22 mouse cellular contexts compared by ENCODE assay signal in genomic region chr13:34605884-34606283, GRCm38 (mm10). TPM values are rescaled to one million over a fixed set of nuclear protein-coding genes. Genes with fewer than 3 reads are reported as not detected.
DNase-seq lines count a peak whose midpoint lies in the region; ATAC-seq and TF ChIP-seq lines count a peak whose summit lies in the region.
"Had no signal": no experiment of that assay in that cellular context is flagged by ENCODE, and none has a peak within 500 bp of the region (broad histone marks: within the 10 kb centered on the region; RNA-seq: fewer than 3 reads in every experiment).

No protein-coding gene starts in this region.

- ATAC-seq in hindbrain, embryonic 16.5 days = no peak
- peak; percentile 54 for ATAC-seq in hindbrain, embryonic 13.5 days (ENCODE audit: low FRiP score)
- peak; percentile 66; the same call in 1 of the 2 replicates for ATAC-seq in midbrain, embryonic 11.5 days (ENCODE audit: low FRiP score)
- ATAC-seq in midbrain, postnatal 0 days (ENCODE audit: low FRiP score) = peak; percentile 55; the same call in 1 of the 2 replicates
- no peak for ATAC-seq in frontal cortex, adult (ENCODE audit: low TSS enrichment)

- no peak for TF ChIP-seq CTCF in midbrain, postnatal 0 days (IDR thresholded peaks at IDR 0.05)

- H3K4me3 ChIP-seq in hindbrain, embryonic 10.5 days = no peak overlapping the region
- no peak overlapping the region for H3K4me3 ChIP-seq in hindbrain, embryonic 16.5 days (ENCODE audit: low read length)
- H3K4me3 ChIP-seq in hindbrain, embryonic 13.5 days = no peak overlapping the region
- no peak overlapping the region for H3K4me3 ChIP-seq in midbrain, embryonic 11.5 days (ENCODE audit: low read depth, low read length)
- H3K4me3 ChIP-seq in midbrain, postnatal 0 days (ENCODE audit: low read depth, low read length) = no peak overlapping the region
- no peak overlapping the region for H3K4me3 ChIP-seq in embryonic facial prominence, embryonic 10.5 days
- H3K4me3 ChIP-seq: embryonic facial prominence, embryonic 12.5 days; heart, embryonic 10.5 days; limb, embryonic 15.5 days; lung, embryonic 15.5 days had no signal

- peak overlapping the region; percentile 59 for H3K27ac ChIP-seq in hindbrain, embryonic 10.5 days
- no peak overlapping the region for H3K27ac ChIP-seq in hindbrain, embryonic 16.5 days (ENCODE audit: low read depth, low read length)
- H3K27ac ChIP-seq in hindbrain, embryonic 13.5 days = no peak overlapping the region
- H3K27ac ChIP-seq in midbrain, embryonic 11.5 days (ENCODE audit: low read depth, low read length) = no peak overlapping the region
- no peak overlapping the region for H3K27ac ChIP-seq in midbrain, postnatal 0 days (ENCODE audit: low read depth, low read length)
- H3K27ac ChIP-seq in embryonic facial prominence, embryonic 10.5 days (replicated peaks) = no peak overlapping the region
- H3K27ac ChIP-seq: embryonic facial prominence, embryonic 12.5 days; heart, embryonic 10.5 days; limb, embryonic 15.5 days; liver, embryonic 14.5 days; lung, embryonic 15.5 days; macrophage had no signal

- WGBS in hindbrain, embryonic 10.5 days = 61% methylated on average over 3 of the region's 3 CpGs
- 53% methylated on average over 3 of the region's 3 CpGs for WGBS in hindbrain, embryonic 16.5 days
- WGBS in hindbrain, embryonic 13.5 days = 58% methylated on average over 3 of the region's 3 CpGs
- 58% methylated on average over 3 of the region's 3 CpGs for whole genome bisulfite sequencing in midbrain, embryonic 11.5 days
- 55% methylated on average over 3 of the region's 3 CpGs for WGBS in midbrain, postnatal 0 days
- 70% methylated on average over 3 of the region's 3 CpGs for WGBS in embryonic facial prominence, embryonic 10.5 days

- H3K9ac ChIP-seq in hindbrain, embryonic 16.5 days (ENCODE audit: low read depth, low read length) = no peak overlapping the region
- H3K9ac ChIP-seq in hindbrain, embryonic 13.5 days = no peak overlapping the region
- H3K9ac ChIP-seq in midbrain, embryonic 11.5 days (ENCODE audit: low read length) = no peak overlapping the region
- H3K9ac ChIP-seq in midbrain, postnatal 0 days (replicated peaks; ENCODE audit: low read length, poor library complexity, severe bottlenecking) = no peak overlapping the region; the same call in 1 of the 2 replicates
- H3K9ac ChIP-seq: embryonic facial prominence, embryonic 12.5 days; limb, embryonic 15.5 days; liver, embryonic 14.5 days; lung, embryonic 15.5 days had no signal

- no peaks in the 10 kb centered on the region for H3K9me3 ChIP-seq in hindbrain, embryonic 10.5 days
- H3K9me3 ChIP-seq in hindbrain, embryonic 16.5 days (ENCODE audit: control insufficient read depth, low read length) = no peaks in the 10 kb centered on the region
- H3K9me3 ChIP-seq in hindbrain, embryonic 13.5 days = no peaks in the 10 kb centered on the region
- H3K9me3 ChIP-seq in midbrain, embryonic 11.5 days (ENCODE audit: control insufficient read depth, low read length) = no peaks in the 10 kb centered on the region
- no peaks in the 10 kb centered on the region for H3K9me3 ChIP-seq in midbrain, postnatal 0 days (ENCODE audit: low read length)
- H3K9me3 ChIP-seq in embryonic facial prominence, embryonic 10.5 days = no peaks in the 10 kb centered on the region
- H3K9me3 ChIP-seq: embryonic facial prominence, embryonic 12.5 days; heart, embryonic 10.5 days; limb, embryonic 15.5 days; lung, embryonic 15.5 days had no signal

- H3K4me2 ChIP-seq in hindbrain, embryonic 16.5 days (ENCODE audit: low read length) = no peak overlapping the region
- no peak overlapping the region for H3K4me2 ChIP-seq in hindbrain, embryonic 13.5 days
- H3K4me2 ChIP-seq in midbrain, embryonic 11.5 days = no peak overlapping the region
- no peak overlapping the region for H3K4me2 ChIP-seq in midbrain, postnatal 0 days (ENCODE audit: low read depth, low read length, poor library complexity, severe bottlenecking)
- H3K4me2 ChIP-seq: embryonic facial prominence, embryonic 12.5 days; limb, embryonic 15.5 days; lung, embryonic 15.5 days had no signal

- no peaks in the 10 kb centered on the region for H3K36me3 ChIP-seq in hindbrain, embryonic 10.5 days
- no peaks in the 10 kb centered on the region for H3K36me3 ChIP-seq in hindbrain, embryonic 16.5 days (ENCODE audit: control insufficient read depth, insufficient read depth, low read length)
- no peaks in the 10 kb centered on the region for H3K36me3 ChIP-seq in hindbrain, embryonic 13.5 days
- H3K36me3 ChIP-seq in midbrain, embryonic 11.5 days (ENCODE audit: control insufficient read depth, insufficient read depth, low read length) = no peaks in the 10 kb centered on the region
- H3K36me3 ChIP-seq in midbrain, postnatal 0 days (ENCODE audit: insufficient read depth, low read length) = no peaks in the 10 kb centered on the region
- H3K36me3 ChIP-seq in embryonic facial prominence, embryonic 10.5 days (replicated peaks) = no peaks in the 10 kb centered on the region
- H3K36me3 ChIP-seq: embryonic facial prominence, embryonic 12.5 days; heart, embryonic 10.5 days; limb, embryonic 15.5 days; lung, embryonic 15.5 days had no signal

- 0 out of 2 replicates have a peak, but pooled peaks cover 3% of the 10 kb centered on the region for H3K27me3 ChIP-seq in hindbrain, embryonic 10.5 days (ENCODE audit: insufficient read depth, poor library complexity, severe bottlenecking)
- H3K27me3 ChIP-seq in hindbrain, embryonic 16.5 days (replicated peaks; ENCODE audit: control insufficient read depth, insufficient read depth, low read length) = no peaks in the 10 kb centered on the region
- H3K27me3 ChIP-seq in hindbrain, embryonic 13.5 days = no peaks in the 10 kb centered on the region
- no peaks in the 10 kb centered on the region for H3K27me3 ChIP-seq in midbrain, embryonic 11.5 days (ENCODE audit: control insufficient read depth, insufficient read depth, low read length)
- H3K27me3 ChIP-seq in midbrain, postnatal 0 days (ENCODE audit: insufficient read depth, low read length) = no peaks in the 10 kb centered on the region
- H3K27me3 ChIP-seq in embryonic facial prominence, embryonic 10.5 days (replicated peaks; ENCODE audit: low read depth, poor library complexity, severe bottlenecking) = no peaks in the 10 kb centered on the region
- H3K27me3 ChIP-seq: embryonic facial prominence, embryonic 12.5 days; limb, embryonic 15.5 days; lung, embryonic 15.5 days had no signal

- DNase-seq in hindbrain, embryonic 10.5 days (ENCODE audit: low spot score) = peak; percentile 13
- DNase-seq in midbrain, embryonic 11.5 days (ENCODE audit: low spot score, missing footprints) = no peak
- no peak for DNase-seq in midbrain, postnatal 0 days (ENCODE audit: low spot score)
- no peak for DNase-seq in adrenal gland, postnatal 4 days (ENCODE audit: low spot score in 2 of 2)
- DNase-seq in embryonic facial prominence, embryonic 10.5 days (ENCODE audit: low spot score) = no peak
- DNase-seq: adrenal gland, postnatal 25 days; cerebellum, adult 9-10 months; heart, postnatal 4 days; kidney, adult 8-10 months; kidney, postnatal 10 days; right cerebral cortex, postnatal 4 days; thymus, postnatal 14 days had no signal

- peaks cover 13% of the 10 kb centered on the region for H3K4me1 ChIP-seq in hindbrain, embryonic 10.5 days (replicated peaks)
- H3K4me1 ChIP-seq in hindbrain, embryonic 16.5 days (ENCODE audit: control insufficient read depth, insufficient read depth, low read depth, low read length) = no peaks in the 10 kb centered on the region
- peaks cover 10% of the 10 kb centered on the region; the same call in 1 of the 2 replicates for H3K4me1 ChIP-seq in hindbrain, embryonic 13.5 days (replicated peaks)
- peaks cover 3% of the 10 kb centered on the region; the same call in 1 of the 2 replicates for H3K4me1 ChIP-seq in midbrain, embryonic 11.5 days (ENCODE audit: control insufficient read depth, insufficient read depth, low read length)
- 0 out of 2 replicates have a peak, but pooled peaks cover 3% of the 10 kb centered on the region for H3K4me1 ChIP-seq in midbrain, postnatal 0 days (ENCODE audit: insufficient read depth, low read length)
- no peaks in the 10 kb centered on the region for H3K4me1 ChIP-seq in embryonic facial prominence, embryonic 10.5 days
- H3K4me1 ChIP-seq: embryonic facial prominence, embryonic 12.5 days; heart, embryonic 10.5 days; limb, embryonic 15.5 days; lung, embryonic 15.5 days had no signal

RNA-seq across cellular contexts. Expression of gene Pxdc1, which starts 47.4 kb away (rescaled TPM):
- polyA plus RNA-seq in hindbrain, embryonic 10.5 days (2016; fragmentation: Nextera tagmentation; extraction: Ambion mirVana) = 3.2 and 3.6 TPM in 2 replicates
- polyA plus RNA-seq in hindbrain, embryonic 16.5 days (2015; fragmentation: Nextera tagmentation; extraction: Ambion mirVana) = 11.7 and 12.2 TPM in 2 replicates
- 8.3 and 8.9 TPM in 2 replicates for polyA plus RNA-seq in hindbrain, embryonic 13.5 days (2015; fragmentation: Nextera tagmentation; extraction: Ambion mirVana)
- 7.0 and 7.4 TPM in 2 replicates for polyA plus RNA-seq in midbrain, embryonic 11.5 days (2014; fragmentation: Nextera tagmentation; extraction: Ambion mirVana)
- 11.7 and 12.7 TPM in 2 replicates for total RNA-seq in midbrain, postnatal 0 days (2014; rRNA removed)
- 7.5 and 7.8 TPM in 2 replicates for polyA plus RNA-seq in midbrain, postnatal 0 days (2015; fragmentation: Nextera tagmentation; extraction: Ambion mirVana)
- total RNA-seq in adrenal gland, postnatal 4 days (2021) = 1 to 10 TPM; 4.6 to 7.9 TPM
- 4.1 TPM in 2 replicates for polyA plus RNA-seq in embryonic facial prominence, embryonic 10.5 days (2016; fragmentation: Nextera tagmentation; extraction: Ambion mirVana)
- total RNA-seq: granulocyte monocyte progenitor cell, adult 5-6 weeks had no signal

Comparison
In these comparisons a context has a peak if more than half of its experiments do, and no peak if none do; other contexts are left out.
1. ATAC-seq: peak in hindbrain, embryonic 13.5 days (single experiment), midbrain, embryonic 11.5 days (single experiment) and midbrain, postnatal 0 days (single experiment); none in hindbrain, embryonic 16.5 days (single experiment) and frontal cortex, adult (single experiment).